Mouse (Mus musculus) c-Kit-negative CD71-positive TER-119-positive erythroid progenitor cells, embryonic 14.5 days (primary cell): ENCODE data around the gene Rnasek.

Source experiments
- DNase-seq: peaks from one replicate; pipeline ENCODE4 v3.0.0-alpha.2; 2013; ENCODE audit warnings: low read depth, low spot score

Gene Rnasek

GRCm38 (mm10) chr11:70236717-70237116 lies 2.9 kb downstream of the Rnasek start:
- no peak for DNase-seq

DNA sequence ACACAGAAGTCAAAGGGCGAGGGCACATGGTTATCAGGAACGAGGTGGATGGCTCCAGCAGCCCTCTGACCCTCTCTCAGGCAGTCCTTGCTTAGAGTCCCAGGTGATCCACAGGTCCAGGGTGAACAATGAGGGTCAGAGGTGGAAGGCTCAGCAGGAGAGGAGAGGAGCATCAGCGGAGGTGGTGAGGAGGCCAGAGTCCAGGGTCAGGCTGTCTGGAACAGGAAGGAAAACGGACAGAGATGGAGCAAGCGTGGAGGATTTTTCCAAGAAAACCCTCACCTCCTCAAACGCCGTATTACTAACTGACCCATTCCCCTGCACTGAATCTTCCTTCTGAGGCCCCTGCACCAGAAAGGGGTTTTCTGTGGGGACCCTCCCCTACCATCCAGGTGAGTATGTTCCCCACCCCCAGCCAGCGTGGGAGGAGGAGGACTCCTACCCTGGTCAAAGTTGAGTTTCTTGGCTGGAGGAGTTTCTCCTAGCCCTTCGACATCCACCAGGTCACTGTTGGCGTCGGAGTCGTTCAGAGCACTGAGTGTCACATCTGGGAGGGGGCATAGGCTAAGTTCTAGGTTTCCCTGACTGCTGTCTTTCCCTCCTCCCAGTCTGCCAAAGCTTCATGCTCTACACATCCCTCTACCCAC lies 4.3 kb downstream of the Rnasek start:
- DNase-seq, result no peak

- no peak for DNase-seq
These were observed 5.1 kb downstream of the Rnasek start for GRCm38 (mm10) chr11:70234497-70234896.

GRCm38 (mm10) chr11:70234037-70234436 lies 5.6 kb downstream of the Rnasek start:
- DNase-seq, result no peak

- DNase-seq, result no peak
These were observed 6.6 kb downstream of the Rnasek start for GRCm38 (mm10) chr11:70233016-70233415.

DNA sequence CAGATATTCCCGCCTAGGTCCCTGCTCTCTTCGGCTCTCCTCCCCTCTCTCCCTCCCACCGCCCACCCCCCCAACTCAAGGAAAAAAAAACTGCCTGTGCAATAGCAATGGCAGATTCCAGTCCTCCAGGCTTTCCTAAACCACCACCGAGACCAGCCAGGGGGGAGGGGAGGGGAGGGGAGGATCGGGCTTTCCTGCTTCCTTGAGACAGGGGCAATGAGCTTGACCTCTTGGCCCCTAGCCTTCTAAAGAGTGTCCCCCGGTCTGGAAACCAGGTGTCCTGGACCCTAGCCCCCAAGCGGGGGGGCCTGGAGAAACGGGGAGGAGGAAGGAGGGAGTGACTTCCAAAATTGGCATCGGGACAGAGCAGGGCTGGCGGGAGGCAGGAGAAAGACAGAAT lies 7.1 kb downstream of the Rnasek start:
- no peak for DNase-seq

DNA sequence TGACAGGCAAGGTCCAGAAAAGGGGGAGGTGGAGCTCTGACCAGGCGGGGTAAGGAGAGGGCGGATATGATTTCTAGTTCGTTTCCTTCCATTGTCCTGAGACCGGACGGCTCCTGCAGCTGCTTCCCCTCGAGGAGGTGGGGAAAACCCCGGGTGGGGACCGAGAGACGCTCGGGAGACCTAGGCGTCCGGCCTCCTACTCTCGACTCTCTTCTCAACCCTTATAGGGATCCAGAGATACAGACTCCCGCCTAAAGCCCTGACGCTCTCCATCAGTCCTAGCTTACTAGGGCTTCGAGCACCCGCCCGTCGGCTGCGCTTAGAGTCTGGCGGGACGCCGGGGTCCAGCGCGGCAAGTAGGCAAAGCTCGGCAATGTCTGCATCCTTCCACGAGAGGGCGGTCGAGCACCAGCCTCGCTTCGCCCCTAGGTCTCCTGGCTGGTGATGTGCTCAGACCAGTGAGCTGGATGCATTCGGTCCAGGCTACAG lies 9.4 kb downstream of the Rnasek start:
- peak; percentile 79 for DNase-seq

- DNase-seq, result no peak
These were observed 10.2 kb downstream of the Rnasek start, which contains the start of gene Bcl6b for GRCm38 (mm10) chr11:70229260-70230010. TSS of gene Bcl6b (minus strand) at chr11:70229798.

DNA sequence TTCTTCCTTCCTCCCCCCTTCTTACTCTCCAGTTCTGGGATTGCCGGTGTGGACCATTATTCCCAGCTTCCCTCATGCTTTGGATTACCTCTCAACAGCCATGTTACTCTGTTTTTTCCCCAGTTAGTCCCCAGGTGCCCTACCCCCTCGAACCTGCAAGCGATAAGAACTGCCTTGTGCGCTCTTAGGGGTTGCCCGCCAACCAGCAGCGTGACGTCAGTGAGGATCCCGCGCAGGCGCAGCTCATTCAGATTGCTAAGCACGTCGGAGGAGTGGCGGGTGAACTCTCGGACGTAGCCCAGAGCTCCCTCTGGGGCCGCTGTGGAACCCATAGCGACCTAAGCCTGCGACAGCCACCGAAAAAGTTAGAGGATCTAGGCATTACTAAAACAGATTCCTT lies 10.8 kb downstream of the Rnasek start:
- DNase-seq, result peak; percentile 83

GRCm38 (mm10) chr11:70227661-70228245 lies 11.9 kb downstream of the Rnasek start:
- DNase-seq, result no peak

- no peak for DNase-seq
These were observed 12.5 kb downstream of the Rnasek start for GRCm38 (mm10) chr11:70227126-70227525.

DNA sequence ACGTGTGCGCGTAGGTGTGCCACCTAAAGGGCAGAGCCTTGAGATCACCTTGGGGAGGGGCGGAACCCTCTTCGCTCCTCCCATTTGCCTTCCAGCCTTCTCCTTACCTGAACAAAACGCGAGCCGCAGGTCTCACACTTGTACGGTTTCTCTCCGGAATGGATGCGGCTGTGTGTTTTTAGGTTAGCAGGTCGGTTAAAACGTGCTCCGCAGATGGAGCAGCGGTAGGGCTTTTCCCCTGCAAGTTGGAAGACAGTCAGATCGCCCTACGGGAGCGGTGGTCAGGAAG lies 13.1 kb downstream of the Rnasek start:
- DNase-seq, result no peak

GRCm38 (mm10) chr11:70225798-70226601 lies 13.6 kb downstream of the Rnasek start:
- DNase-seq, result no peak

- DNase-seq, result no peak
These were observed 15.9 kb downstream of the Rnasek start for GRCm38 (mm10) chr11:70223724-70224123.

GRCm38 (mm10) chr11:70221603-70222500 lies 17.8 kb downstream of the Rnasek start:
- peak; percentile 68 for DNase-seq

GRCm38 (mm10) chr11:70220731-70221602 lies 18.7 kb downstream of the Rnasek start, which contains the start of gene Slc16a13:
TSS of gene Slc16a13 (minus strand) at chr11:70221064.
- peak; percentile 77 for DNase-seq

DNA sequence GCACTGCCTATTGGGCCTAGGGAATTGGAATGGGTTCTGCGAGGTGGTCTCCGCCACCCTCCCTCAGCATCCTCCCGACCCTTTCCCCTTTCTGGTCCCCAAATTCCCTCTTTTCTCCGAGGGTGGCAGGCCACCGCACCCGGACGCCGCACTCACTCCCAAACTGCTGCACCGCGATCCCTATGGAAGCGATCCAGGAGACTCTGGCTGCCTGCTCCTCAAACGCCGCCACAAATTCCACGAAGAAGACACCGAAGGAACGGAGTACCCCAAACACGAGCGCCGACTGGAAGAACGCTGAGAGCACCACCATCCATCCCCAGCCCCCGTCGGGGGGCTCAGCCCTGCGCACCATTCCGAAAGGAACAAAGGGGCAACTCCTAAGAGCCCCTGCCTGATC lies 19.3 kb downstream of the Rnasek start:
- DNase-seq, result no peak

GRCm38 (mm10) chr11:70219873-70220272 lies 19.8 kb downstream of the Rnasek start:
- no peak for DNase-seq

- DNase-seq, result no peak
These were observed 20.7 kb downstream of the Rnasek start for GRCm38 (mm10) chr11:70218741-70219470.
